Mouse (Mus musculus) G1E (cell line): Measurements from ENCODE around the gene 2310033P09Rik. TPM values are rescaled to one million over a fixed set of nuclear protein-coding genes. Genes with fewer than 3 reads are reported as not detected.

Source experiments
- ATAC-seq: 2 replicates; pipeline ENCODE4 v1.8.0; 2016; ENCODE audit warnings: mild to moderate bottlenecking; ENCODE audit not compliant: insufficient number of reproducible peaks, poor library complexity, low FRiP score, severe bottlenecking; ENCODE audit errors: extremely low read depth
- DNase-seq: peaks from one replicate; pipeline ENCODE4 v3.0.0; 2012; ENCODE audit warnings: low spot score
- H3K27me3 ChIP-seq: 2 replicates; pipeline ENCODE4 v1.6.1; 2012; ENCODE audit warnings: mild to moderate bottlenecking, low read length, inconsistent platforms; ENCODE audit not compliant: insufficient read depth
- H3K36me3 ChIP-seq: replicated peaks from 2 replicates; pipeline ENCODE3; 2012; ENCODE audit warnings: mild to moderate bottlenecking, inconsistent platforms
- H3K4me1 ChIP-seq: 2 replicates; pipeline ENCODE4 v1.6.1; 2012; ENCODE audit warnings: low read depth, low read length, inconsistent platforms, mixed read lengths; ENCODE audit not compliant: insufficient read depth
- H3K4me3 ChIP-seq: 2 replicates; pipeline ENCODE4 v1.5.1; 2012; ENCODE audit warnings: low read depth, mild to moderate bottlenecking, inconsistent platforms, low read length, moderate library complexity, mixed read lengths
- H3K9me3 ChIP-seq: replicated peaks from 2 replicates; pipeline ENCODE4 v1.6.1; 2012; ENCODE audit warnings: inconsistent platforms
- CTCF ChIP-seq: IDR thresholded peaks from 2 replicates; pipeline ENCODE4 v1.5.1; 2012; ENCODE audit warnings: low read depth, low read length, inconsistent platforms, mixed read lengths
- GATA1 ChIP-seq: IDR thresholded peaks from 2 replicates; pipeline ENCODE4 v1.6.1; 2012; ENCODE audit warnings: borderline replicate concordance, low read length, inconsistent platforms, mixed read lengths
- GATA2 ChIP-seq: IDR thresholded peaks from 2 replicates; pipeline ENCODE4 v1.6.1; 2012; ENCODE audit warnings: low read depth, low read length, inconsistent platforms, borderline replicate concordance
- POLR2AphosphoS5 ChIP-seq: IDR thresholded peaks from 2 replicates; pipeline ENCODE4 v1.6.1; 2012; ENCODE audit warnings: low read depth, low read length, inconsistent platforms; ENCODE audit not compliant: insufficient replicate concordance
- TAL1 ChIP-seq: conservative IDR thresholded peaks from 2 replicates; pipeline ENCODE4 v1.6.1; 2012; ENCODE audit warnings: low read depth, low read length, inconsistent platforms, mixed read lengths
- polyA plus RNA-seq: library from polyadenylated mRNA; stranded (reverse); fragments of >175 nt; gene quantifications from 2 replicates; pipeline ENCODE4 v1.2.3, GENCODE M21; 2012
- total RNA-seq, 2 experiments: library from RNA; stranded (forward) in 1 of 2; stranded (reverse) in 1 of 2; fragments of 200-1000 nt in 1 of 2; fragments of >200 nt in 1 of 2; fragmentation: Nextera tagmentation in 1 of 2; gene quantifications; 2 replicates each; pipeline ENCODE4 v1.2.3; 2014 to 2017

2310033P09Rik gene
- total and polyA plus RNA-seq, 3 experiments, result 9.0 to 37.3 (median 10.7) TPM

GRCm38 (mm10) chr11:59226787-59227603 lies 18.9 kb downstream of the 2310033P09Rik start:
- ATAC-seq, result no peak
- Histone ChIP-seq H3K4me1 (peaks cover 73% of the 10 kb centered on the region), H3K36me3 (peaks cover 36% of the 10 kb centered on the region), H3K9me3 (no peaks in the 10 kb centered on the region), H3K27me3 (0 out of 2 replicates have a peak, but pooled peaks cover 2% of the 10 kb centered on the region), H3K4me3 (peak overlapping the region; percentile 93)
- DNase-seq, result no peak
- TF ChIP-seq GATA1 (no peak), TAL1 (no peak), GATA2 (no peak), POLR2AphosphoS5 (no peak), CTCF (no peak)

- DNase-seq (no peak), ATAC-seq (no peak)
- no peak for TF ChIP-seq CTCF
- no peak for TF ChIP-seq GATA2
- no peak for TF ChIP-seq TAL1
- no peak for TF ChIP-seq POLR2AphosphoS5
- no peak for TF ChIP-seq GATA1
- peaks cover 31% of the 10 kb centered on the region for H3K36me3 ChIP-seq
- H3K4me1 ChIP-seq, result peaks cover 68% of the 10 kb centered on the region
- H3K27me3 ChIP-seq, result 0 out of 2 replicates have a peak, but pooled peaks cover 3% of the 10 kb centered on the region
- H3K4me3 ChIP-seq, result peak overlapping the region; percentile 93
- H3K9me3 ChIP-seq, result no peaks in the 10 kb centered on the region
These were observed 19.5 kb downstream of the 2310033P09Rik start for GRCm38 (mm10) chr11:59227604-59228121.

DNA sequence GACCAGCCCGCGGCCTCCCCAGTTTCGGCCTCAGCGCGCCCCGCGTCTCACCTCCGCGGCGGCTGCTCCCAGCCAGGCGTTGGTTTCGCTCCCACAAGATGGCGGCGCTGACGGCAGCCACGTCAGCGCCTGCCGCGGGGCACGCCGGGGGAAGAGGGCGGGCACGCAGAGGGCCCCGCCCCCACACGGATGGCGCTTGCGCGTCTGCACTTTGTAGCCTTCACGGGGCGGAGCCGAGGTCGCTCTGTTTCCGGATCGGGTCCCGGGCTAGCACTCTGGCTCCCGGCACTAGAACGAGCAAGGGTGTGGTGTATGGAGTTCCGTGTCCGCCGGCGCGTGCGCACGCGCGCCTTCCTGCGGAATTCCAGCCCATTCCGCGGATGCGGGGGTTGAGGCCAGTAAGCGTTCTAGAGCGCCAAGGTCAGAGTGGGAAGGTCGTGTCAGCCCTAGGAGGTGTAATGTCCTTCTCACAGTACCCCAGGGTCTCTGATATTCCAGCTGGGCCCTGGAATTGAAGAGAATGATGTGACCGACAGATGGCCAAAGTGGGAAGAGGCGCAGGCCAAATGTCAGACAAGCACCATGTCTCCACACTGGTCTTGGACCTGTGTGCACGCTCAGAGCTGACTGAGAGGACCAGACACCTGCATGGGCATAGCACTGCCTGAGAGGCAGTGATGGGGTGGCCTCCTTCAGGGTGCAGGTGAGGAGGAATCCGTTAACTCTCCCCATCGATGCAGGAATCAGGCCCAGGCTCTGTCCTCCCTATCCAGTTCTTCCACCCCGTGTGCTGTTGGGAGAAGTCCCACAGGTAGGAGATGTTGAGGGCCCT lies 20.2 kb downstream of the 2310033P09Rik start, which contains the start of gene Arf1:
TSS of gene Arf1 (minus strand) at position 149 of the 832 bp plus-strand sequence.
- H3K4me3 ChIP-seq, result peak within 1 kb of the TSS; percentile 93
- no peaks in the 10 kb centered on the region for H3K9me3 ChIP-seq
- DNase-seq (peak; percentile 83), ATAC-seq (peak; percentile 77)
- no peak for TF ChIP-seq TAL1
- TF ChIP-seq CTCF, result no peak
- TF ChIP-seq GATA1, result no peak
- no peak for TF ChIP-seq POLR2AphosphoS5
- no peak for TF ChIP-seq GATA2
- H3K36me3 ChIP-seq, result peaks cover 25% of the 10 kb centered on the region
- H3K4me1 ChIP-seq, result peaks cover 62% of the 10 kb centered on the region
- 0 out of 2 replicates have a peak, but pooled peaks cover 3% of the 10 kb centered on the region for H3K27me3 ChIP-seq

GRCm38 (mm10) chr11:59230144-59230760 lies 22.1 kb downstream of the 2310033P09Rik start:
- no peaks in the 10 kb centered on the region for H3K9me3 ChIP-seq
- ATAC-seq (no peak), DNase-seq (peak; percentile 57)
- no peak for TF ChIP-seq POLR2AphosphoS5
- peak; percentile 56 for TF ChIP-seq CTCF
- no peak overlapping the region for H3K4me3 ChIP-seq
- peaks cover 43% of the 10 kb centered on the region for H3K4me1 ChIP-seq
- H3K36me3 ChIP-seq, result peaks cover 13% of the 10 kb centered on the region
- peaks cover 6% of the 10 kb centered on the region for H3K27me3 ChIP-seq

DNA sequence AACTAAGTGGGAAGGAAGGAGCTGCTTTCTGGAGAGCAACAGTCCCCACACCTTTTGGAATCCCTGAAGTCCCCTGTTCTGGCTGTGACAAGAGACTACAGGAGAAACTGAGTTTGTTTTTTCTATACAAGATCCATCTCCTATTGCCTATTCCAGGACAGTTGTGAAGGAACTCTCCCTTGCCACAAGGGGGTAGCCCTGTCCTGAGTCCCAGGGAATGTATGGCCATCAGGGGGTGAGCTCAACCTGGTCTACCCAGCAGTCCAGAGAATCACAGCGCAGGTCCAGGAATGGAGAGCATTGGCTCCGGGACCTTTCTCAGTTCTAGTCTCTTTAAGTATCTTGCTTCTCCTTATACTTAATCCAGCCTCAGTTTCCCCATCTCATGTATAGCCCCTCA lies 24.7 kb downstream of the 2310033P09Rik start:
- H3K27me3 ChIP-seq, result peaks cover 17% of the 10 kb centered on the region
- DNase-seq, result no peak
- TF ChIP-seq TAL1 (no peak), GATA1 (no peak), GATA2 (no peak), POLR2AphosphoS5 (no peak), CTCF (no peak)

More for the DNA sequence above, 24.7 kb downstream of the 2310033P09Rik start:
- no peaks in the 10 kb centered on the region for H3K36me3 ChIP-seq
- H3K4me1 ChIP-seq, result peaks cover 26% of the 10 kb centered on the region
- H3K4me3 ChIP-seq, result no peak overlapping the region
- H3K9me3 ChIP-seq, result no peaks in the 10 kb centered on the region
- no peak for ATAC-seq
